In genomic region chr16:25445580-25445979, GRCm38 (mm10) we compare ENCODE assay signal across 11 mouse cellular contexts.
A peak's percentile ranks its signal among the peaks of the same experiment; 100 is the strongest.
DNase-seq lines count a peak whose midpoint lies in the region; TF ChIP-seq lines count a peak whose summit lies in the region.
"Had no signal": no experiment of that assay in that cellular context is flagged by ENCODE, and none has a peak within 500 bp of the region (broad histone marks: within the 10 kb centered on the region; RNA-seq: fewer than 3 reads in every experiment).

No protein-coding gene starts in this region.

- no peak overlapping the region for H3K4me3 ChIP-seq in myocyte
- H3K4me3 ChIP-seq in thymus, adult 2 months (ENCODE audit: control insufficient read depth, insufficient read depth, low read length): no peak overlapping the region

- peak; percentile 88 for DNase-seq in heart, adult 11 months
- no peak for DNase-seq in heart, postnatal 25 days (ENCODE audit: low spot score)
- peak; percentile 10 for DNase-seq in lung, postnatal 36 days
- no peak for DNase-seq in lung, postnatal 10 days
- DNase-seq in heart, postnatal 14 days: peak; percentile 18 to 58
- no peak for DNase-seq in thymus, adult 2 months
- no peak for DNase-seq in layer of hippocampus, adult 11-12 months (ENCODE audit: low spot score)
- DNase-seq: adrenal gland, adult 2 months; cerebellum, adult 18-20 months; liver, postnatal 0 days had no signal

- no peak for TF ChIP-seq CTCF in thymus, adult 2 months (IDR thresholded peaks at IDR 0.05; ENCODE audit: borderline replicate concordance, control insufficient read depth, extremely low read depth, insufficient read depth, low read length, poor library complexity)

- H3K4me2 ChIP-seq in myocyte (ENCODE audit: low read depth): no peak overlapping the region

- no peaks in the 10 kb centered on the region for H3K79me2 ChIP-seq in myocyte (ENCODE audit: control insufficient read depth, insufficient read depth)

- H3ac ChIP-seq in myocyte (ENCODE audit: control insufficient read depth, insufficient read length): no peak overlapping the region

- 94% methylated on average over 7 of the region's 7 CpGs for WGBS in thymus, adult 2 months

- H3K36me3 ChIP-seq in myocyte (ENCODE audit: control insufficient read depth, insufficient read depth): no peaks in the 10 kb centered on the region
- no peaks in the 10 kb centered on the region for H3K36me3 ChIP-seq in thymus, adult 2 months (ENCODE audit: control insufficient read depth, insufficient read depth, low read length)

- TF ChIP-seq POLR2A in myocyte (IDR thresholded peaks at IDR 0.05; ENCODE audit: insufficient read length, low read depth): no peak
- TF ChIP-seq POLR2A in thymus, adult 2 months (IDR thresholded peaks at IDR 0.05; ENCODE audit: control insufficient read depth, extremely low read depth, insufficient read depth, low read length, poor library complexity): no peak

- intact Hi-C loops in heart, postnatal 25 days (cut with DNase I): no loop called here
- intact Hi-C loops in heart, postnatal 14 days (cut with DNase I): no loop called here

- H3K4me1 ChIP-seq in thymus, adult 2 months (replicated peaks; ENCODE audit: control insufficient read depth, insufficient read depth, low read length): no peaks in the 10 kb centered on the region

- no peaks in the 10 kb centered on the region for H3K27me3 ChIP-seq in myocyte (ENCODE audit: control insufficient read depth, insufficient read depth, insufficient read length)
- no peaks in the 10 kb centered on the region for H3K27me3 ChIP-seq in thymus, adult 2 months (ENCODE audit: control insufficient read depth, insufficient read depth, low read length)

- no peak overlapping the region for H3K27ac ChIP-seq in thymus, adult 2 months (ENCODE audit: control insufficient read depth, insufficient read depth, low read length)

TF ChIP-seq in myocyte, 11 proteins besides CTCF, POLR2A, EP300 and RAD21:
- TF ChIP-seq REST (IDR thresholded peaks at IDR 0.05; ENCODE audit: insufficient read depth, insufficient read length) (no peak), CEBPB (IDR thresholded peaks at IDR 0.05; ENCODE audit: insufficient read depth, poor library complexity, severe bottlenecking) (no peak), USF1 (IDR thresholded peaks at IDR 0.05; ENCODE audit: low read depth) (no peak), MYOD1 (IDR thresholded peaks at IDR 0.05; ENCODE audit: control insufficient read depth in 1 of 3, insufficient read length in 2 of 3, low read depth in 2 of 3) (peak; percentile 91 to 96 (median 91)), SRF (IDR thresholded peaks at IDR 0.05; ENCODE audit: control insufficient read depth, insufficient read length, low read depth) (no peak), TCF3 (IDR thresholded peaks at IDR 0.05; ENCODE audit: insufficient read length, low read depth) (peak; percentile 52), POLR2AphosphoS2 (IDR thresholded peaks at IDR 0.05; ENCODE audit: insufficient read length, low read depth) (no peak), TCF12 (IDR thresholded peaks at IDR 0.05; ENCODE audit: insufficient read depth, poor library complexity, severe bottlenecking) (peak; percentile 72), MAX (IDR thresholded peaks at IDR 0.05; ENCODE audit: low read depth) (no peak), MYOG (IDR thresholded peaks at IDR 0.05; ENCODE audit: control insufficient read depth in 1 of 3, insufficient read depth in 1 of 3, insufficient read length in 2 of 3, low read depth in 2 of 3) (peak in 2 of 3 experiments; percentile 36 to 55), E2F4 (IDR thresholded peaks at IDR 0.05; ENCODE audit: insufficient read depth) (no peak)
TF ChIP-seq in myocyte: peak in this region for 4.

Comparison
In these comparisons a context has a peak if more than half of its experiments do, and no peak if none do; other contexts are left out.
1. DNase-seq: peak in heart, adult 11 months (single experiment), lung, postnatal 36 days (single experiment) and heart, postnatal 14 days (2 of 2); none in heart, postnatal 25 days (single experiment), lung, postnatal 10 days (single experiment), thymus, adult 2 months (single experiment) and layer of hippocampus, adult 11-12 months (single experiment).